Mouse (Mus musculus) embryo, embryonic 9.5 days (tissue): Measurements from ENCODE around the gene Mks1.
"Not testable (repeated sequence)": the region's sequence is repeated elsewhere in the genome, so short reads cannot be mapped to it uniquely, and the experiment has no call there.

Source experiments
- DNase-seq: peaks from one replicate; pipeline ENCODE4 v3.0.0-alpha.2; 2017; ENCODE audit errors: extremely low spot score

Gene Mks1

DNA sequence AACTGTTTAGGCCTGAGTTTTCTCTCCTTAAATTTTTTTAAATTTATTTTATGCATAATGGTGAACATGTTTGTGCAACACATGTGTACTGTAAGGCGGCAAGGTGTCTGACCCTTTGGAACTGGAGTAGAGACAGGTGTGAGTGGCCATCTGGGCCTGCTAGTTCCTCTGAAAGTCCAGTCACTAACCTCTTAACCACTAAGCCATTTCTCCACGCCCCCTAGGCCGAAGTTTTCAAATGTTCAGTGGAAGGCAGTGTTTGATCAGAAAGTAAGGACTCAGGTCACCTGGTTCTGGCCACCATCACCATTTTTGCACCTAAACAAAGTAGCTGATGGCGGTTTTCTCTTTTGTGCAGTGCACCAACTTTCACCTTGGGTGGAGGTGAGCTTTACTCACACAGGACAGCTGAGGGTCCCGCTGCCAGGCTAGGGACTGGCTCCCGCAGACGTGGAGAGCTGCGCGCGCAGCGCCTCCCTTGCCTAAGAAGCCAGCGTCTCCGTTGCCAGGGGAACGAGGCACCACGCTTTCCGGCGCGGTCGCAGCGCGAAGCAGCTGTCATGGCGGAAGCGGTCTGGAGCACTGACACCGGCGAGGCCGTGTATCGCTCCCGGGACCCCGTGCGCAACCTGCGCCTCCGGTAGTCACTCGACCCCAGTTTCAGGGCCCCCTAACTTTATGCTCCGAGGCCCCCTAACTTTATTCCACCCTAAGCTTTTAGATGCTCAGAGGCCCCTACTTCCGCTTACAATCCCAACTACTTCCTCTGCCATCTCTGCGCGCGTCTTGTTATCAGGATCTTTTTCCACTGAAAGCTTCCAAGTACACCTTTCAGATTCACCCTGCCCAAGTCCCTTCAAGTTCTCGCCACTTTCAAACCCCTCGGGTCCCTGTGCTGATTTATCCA, at the start of gene Mks1:
Gene Mks1 (plus strand): TSS at position 526 of the 907 bp plus-strand sequence.
- DNase-seq = peak; percentile 90

DNA sequence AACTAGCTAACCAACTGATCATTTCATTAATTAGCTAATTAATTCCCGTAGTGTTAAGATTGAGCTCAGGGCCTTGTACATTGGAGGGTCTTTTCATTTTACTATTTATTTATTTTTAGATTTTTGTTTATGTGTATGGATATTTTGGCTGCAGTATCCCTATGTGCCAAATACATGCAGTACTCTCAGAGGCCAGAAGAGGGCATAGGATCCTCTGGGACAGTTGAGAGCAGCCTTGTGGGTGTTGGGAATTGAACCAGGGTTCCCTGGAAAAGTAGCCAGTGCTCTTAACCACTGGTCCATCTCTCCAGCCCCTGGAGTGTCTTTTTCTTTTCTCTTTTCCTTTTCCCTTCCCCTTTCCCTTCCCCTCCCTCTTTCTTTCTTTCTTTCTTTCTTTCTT, 47.6 kb upstream of the Mks1 start:
- peak; percentile 36 for DNase-seq

DNA sequence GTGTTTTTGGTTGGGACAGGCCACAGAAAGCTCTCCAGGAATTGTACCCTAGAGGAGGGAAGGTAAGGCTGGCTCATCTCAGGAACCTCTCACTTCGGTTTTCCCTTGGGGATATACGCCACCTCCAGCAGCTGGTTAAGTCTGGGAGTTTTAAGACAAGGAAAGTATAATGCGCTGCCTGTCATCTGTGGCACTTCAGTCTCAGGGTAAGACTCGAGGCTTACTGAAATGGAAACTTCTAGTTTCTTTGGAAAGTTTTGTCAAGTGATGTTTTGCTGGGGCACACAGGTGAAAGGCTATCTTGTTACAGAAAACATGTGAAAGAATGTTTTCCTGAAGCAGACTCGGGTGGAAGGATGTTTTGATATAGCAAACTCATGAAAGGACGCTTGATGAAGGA, 45.6 kb upstream of the Mks1 start:
- no peak for DNase-seq

DNA sequence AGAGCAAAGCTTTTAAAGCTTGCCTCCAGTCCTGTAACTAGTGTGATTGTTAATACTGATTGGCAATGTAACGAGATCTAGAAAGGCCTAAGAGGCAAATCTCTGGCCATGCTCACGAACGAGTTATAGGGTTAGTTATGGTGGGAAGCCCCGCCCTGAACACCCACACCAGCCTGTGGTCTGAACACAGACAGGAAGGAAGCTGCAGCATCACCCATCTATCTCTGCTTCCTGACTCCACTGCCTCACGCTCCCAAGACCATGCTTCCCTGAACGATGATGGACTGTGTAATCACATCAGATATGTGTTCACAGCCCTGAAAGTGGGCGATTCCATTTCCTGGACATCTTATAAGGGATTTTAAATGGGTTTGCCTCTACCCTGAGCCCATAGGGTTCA, 44.8 kb upstream of the Mks1 start:
- DNase-seq = no peak

DNA sequence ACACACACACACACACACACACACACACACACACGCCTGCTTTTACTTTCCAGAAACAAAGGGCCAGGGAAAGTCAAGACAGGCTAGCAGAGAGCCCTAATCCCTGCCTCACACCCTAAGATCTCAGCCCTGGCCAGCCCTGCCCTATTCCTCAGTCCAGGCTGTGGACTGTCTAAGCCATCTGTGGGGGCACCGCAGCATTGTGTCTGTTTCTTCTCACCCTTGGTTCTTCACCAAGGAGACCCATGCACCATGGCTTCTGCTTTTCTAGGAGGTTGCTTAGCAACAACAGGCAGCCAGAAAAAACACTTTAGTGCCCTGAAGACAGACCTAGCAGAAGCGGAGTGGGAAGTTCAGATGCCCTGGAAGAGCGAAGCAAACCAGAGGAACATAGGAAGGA, 41.6 kb upstream of the Mks1 start:
- DNase-seq = no peak

DNA sequence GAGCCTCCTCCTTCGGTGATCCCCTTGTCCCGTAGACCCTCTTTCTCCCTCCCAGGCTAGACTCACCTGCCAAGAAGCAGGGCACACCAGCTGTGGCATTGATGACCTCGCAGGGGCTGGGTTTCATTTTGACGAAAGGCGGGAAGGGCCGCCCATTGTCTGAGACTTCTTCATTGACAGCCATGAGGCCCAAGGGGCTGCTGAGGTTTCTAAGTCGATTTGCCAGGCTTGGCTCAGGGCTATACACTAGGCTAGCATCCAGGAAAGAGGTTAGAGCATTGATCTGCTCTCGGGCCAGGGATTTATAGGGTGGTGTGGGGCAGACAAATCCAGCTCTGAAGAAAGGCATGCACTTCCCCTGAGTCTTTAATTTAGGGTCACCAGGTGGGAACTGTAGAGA, 38.2 kb upstream of the Mks1 start:
- no peak for DNase-seq

DNA sequence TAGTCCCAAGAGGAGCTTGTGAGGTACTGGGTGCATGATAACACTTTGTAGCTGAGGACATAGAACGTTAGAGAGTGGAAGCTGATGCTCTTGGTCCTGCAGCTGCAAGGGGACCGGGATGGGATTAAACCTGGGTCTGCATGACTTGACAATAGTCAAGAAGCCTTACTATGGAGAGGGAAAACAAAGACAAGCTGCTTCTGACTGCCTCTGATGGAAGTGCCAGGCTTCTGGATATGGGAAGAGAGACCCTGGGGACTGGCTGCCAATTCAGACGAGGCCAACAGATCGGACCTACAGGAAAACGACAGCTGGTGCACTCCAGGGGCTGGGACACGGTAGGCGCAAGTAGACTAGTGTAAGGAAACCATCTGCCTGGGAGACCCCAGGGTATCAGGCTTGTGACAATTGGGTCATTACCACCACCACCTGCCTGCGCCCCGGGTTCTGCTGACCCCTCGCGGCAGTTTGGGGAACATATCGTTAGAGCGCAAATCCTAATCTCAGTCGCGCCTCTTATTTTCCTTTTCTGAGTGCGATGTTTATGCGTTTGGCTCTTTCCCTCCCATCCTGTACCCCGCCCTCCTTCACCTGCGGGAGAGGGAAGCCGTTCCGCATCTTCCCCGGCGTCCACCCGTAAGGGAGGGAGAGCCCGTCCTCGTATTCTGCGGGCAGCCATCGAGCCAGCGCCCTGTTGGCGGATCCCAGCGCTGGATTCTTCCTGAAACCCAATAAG, 36.1 kb upstream of the Mks1 start:
- peak; percentile 56 for DNase-seq

DNA sequence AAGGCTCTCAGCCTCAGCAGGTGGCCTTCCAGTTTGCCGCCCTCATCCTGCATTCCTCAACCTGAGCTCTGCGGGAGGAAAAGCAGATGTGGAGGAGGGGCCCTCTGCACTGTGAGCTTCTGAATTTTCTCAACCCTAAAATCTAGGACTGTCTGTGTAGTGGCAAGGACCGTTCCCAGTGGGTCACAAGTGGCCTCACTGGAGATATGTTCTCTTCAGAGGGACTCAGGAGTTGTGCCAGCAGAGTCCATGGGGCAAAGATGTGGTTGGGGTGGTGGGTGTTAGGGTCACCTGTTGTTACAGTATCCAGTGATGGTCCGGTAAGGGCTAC, 35.6 kb upstream of the Mks1 start:
- DNase-seq = no peak

DNA sequence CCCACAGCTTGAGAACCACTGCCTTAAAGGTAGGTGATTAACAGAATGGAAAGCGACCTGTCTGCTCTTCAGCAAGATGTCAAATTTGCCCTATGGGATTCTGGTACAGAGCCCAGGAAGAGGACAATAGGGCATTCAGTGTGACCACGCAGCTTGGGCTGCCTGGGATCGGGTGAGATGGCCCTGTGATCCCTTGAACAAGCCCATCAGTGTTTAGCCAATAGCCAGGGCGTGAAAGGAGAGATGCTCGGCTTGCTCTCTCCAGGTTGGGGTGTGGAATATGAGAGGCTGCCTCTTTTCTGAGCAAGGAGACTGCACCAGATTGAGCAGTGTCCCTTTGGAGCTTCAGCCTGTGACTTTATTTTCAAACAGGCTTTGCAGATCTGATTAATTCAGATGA, 31.5 kb upstream of the Mks1 start:
- no peak for DNase-seq

DNA sequence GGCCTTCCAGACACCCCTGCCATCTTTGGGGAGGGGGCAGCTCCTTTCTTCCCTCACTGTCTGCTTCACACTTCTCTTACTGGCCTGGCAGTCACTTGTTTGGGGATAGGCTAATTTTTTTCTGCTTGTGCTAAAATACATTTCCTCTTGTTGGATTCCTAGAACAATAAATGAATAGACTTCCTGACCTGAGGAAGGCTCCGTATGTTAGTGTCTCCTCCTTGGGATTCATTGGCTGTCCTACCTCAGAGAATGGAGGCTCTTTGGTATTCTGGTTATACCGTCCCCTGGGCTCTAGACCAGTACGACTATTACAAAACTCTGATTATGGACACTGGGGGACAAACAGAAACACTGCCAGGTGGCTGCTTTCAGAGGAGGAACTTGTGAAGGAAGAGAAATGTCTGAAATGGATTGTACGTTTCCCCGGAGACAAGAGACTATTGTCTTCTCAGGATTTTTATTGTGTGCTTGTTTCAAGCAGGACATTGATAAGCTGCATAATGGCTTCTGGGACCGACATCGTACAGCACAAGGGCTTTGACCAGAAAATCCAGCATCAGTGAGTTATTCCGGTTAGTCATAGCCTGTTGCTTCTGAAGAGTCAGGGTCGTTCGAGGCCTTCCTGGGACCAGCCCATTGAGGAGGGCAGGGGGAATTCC, 24.6 kb upstream of the Mks1 start, which contains the start of gene Lpo:
Gene Lpo (minus strand): TSS at position 51 of the 662 bp plus-strand sequence.
- no peak for DNase-seq

DNA sequence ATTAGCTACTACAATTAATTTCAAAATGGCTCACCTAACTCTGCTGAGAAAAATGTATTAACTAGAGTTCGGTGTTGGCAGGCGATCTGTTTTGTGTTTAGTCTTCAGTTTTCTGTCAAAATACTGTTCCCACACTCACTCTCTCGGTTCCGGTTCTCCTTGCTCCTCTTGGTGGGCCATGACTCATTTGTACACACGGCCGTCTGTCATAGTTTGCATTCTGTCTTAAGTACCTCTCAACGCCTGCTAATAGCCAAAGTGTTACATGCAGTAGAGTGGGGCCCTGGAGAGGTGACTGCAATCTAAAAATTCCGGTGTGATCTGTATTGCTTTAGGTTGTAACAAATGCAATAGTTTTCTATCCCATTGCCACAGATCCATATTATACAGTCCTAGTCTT, 12.3 kb upstream of the Mks1 start:
- no peak for DNase-seq

DNA sequence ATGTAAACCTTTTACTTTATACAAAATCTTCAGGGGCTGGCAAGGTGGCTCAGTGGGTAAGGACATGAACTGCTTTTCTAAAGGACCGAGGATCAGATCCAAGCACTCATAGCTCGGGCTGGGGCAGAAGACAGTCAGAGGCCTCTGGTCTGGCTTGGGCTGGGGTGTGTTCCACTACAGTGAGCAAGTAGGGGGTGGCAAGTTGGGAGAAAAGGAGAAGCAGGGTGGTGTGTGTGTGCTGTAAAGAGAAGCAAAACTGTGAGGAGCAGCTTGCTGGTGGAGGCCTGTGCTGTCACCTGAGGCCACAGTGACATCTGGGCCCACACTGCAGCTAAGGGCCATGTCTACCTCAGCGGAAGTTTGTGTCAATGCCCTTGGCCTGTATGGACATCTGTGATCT, 11.6 kb upstream of the Mks1 start:
- no peak for DNase-seq

DNA sequence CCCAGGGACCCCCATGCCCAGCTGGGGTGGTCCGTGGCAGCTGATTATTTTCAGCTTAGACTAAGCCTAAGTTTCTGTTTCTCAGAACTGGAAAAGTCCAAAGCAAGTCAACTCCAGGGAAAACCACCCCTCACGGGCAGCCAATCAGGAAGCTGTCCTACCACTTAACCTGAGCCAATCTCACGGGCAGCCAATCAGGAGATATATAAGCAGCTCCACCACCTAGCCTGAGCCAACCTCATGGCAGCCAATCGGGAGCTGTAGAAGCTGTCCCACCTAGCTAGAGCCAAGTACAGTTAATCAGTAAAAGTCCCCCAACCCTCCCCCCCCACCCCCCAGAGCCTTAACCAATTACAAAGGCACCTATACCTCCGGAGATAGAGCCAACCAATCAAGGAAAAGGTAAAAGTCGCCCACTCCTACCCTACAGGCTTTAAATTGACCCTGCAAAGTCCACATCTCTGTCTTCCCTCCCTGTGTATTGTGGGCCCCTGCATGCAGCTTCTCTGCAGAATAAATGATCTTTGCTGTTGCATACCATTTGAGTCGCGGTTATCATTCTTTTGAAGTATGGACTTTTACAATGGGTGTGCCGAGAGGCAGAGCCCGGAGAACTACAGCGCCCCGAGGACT, 5.9 kb upstream of the Mks1 start:
- no peak for DNase-seq

DNA sequence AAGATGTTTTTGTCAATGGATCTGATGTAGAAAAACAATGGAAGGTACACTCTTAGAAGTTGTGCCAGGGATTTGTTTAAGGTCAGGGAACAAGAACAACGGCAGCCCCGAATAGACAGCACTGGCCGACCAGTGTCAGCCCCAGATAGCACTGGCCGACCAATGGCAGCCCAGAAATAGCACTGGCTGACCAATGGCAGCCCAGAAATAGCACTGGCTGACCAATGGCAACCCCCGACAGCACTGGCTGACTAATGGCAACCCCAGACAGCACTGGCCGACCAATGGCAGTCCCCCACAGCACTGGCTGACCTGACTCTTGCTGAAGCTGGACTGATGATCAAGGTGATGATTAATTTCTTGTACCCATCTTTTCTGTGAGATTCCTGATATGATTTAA, 5.1 kb upstream of the Mks1 start:
- DNase-seq = peak; percentile 16

DNA sequence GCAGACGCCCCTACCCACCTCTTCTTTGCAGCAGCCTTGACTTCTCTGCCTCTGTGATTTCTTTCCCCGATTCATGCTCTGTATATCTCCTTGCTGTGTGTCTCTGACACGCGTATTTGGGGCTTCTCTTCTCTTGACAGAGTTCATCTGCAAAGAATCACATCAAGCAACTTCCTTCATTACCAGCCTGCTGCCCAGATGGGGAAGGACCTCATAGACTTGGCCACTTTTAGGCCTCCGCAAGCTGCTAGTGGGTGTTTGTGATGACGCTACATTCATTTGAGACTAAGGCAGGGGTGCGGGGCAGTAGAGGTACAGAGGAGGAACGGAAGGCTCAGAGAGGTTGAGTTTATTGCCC, 561 bp downstream of the Mks1 start:
- DNase-seq = no peak

DNA sequence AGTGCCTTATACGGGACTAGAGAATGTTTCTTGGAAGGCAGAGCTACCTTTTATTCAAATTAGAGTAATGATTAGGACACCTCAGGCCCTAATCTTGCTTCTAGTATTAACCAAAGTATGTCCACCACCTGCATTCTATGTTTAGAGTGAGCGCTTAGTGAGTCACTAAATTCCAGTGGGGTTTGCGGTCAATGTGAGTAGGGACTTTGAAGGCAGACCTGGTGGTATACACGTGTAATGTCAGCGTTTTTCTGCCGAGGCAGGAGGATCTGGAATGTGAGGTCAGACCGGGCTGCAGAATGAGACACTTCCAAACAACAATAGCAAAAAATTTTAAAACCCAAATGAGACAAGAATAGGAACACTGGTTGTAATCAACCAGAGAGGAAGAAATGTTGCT, 1.5 kb downstream of the Mks1 start:
- DNase-seq = no peak

DNA sequence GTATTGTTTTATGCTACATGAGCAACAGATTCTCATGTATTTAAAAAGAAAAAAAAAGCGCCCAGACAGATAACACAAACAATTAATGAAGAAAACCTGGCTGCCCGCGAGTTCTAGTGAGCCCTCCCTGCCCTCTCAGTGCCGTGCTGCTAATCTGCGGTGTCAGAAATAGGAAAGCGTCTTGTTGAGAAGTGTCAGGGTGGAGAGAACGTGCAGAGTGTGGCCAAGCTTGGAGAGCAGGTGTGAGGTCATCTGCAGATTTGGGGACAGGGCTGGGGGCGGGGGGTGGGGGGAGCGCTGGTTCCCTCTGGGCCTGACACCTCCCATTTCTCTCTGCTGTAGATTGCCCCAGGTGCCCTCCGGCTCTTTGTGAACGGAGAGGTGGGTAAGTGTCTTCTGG, 6.3 kb downstream of the Mks1 start:
- no peak for DNase-seq

DNA sequence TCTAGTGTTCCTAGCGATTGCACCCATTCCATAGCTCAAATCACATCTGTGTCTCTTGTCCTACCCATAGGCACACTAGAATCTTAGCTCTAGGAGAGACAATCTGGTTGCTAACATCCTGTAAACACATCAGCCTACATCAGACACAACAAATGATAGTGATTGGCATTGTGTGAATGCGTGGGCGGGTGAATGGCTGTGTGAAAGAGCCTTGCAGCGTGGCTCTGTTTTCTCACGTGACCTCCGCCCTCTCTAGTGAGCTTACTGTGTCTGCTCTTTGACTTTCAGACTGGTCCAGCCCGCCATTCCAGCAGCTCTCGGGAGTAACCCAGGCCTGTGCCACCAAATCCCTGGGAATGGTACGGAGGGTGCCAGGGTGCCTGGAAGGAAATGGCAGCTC, 7.4 kb downstream of the Mks1 start:
- DNase-seq = no peak

DNA sequence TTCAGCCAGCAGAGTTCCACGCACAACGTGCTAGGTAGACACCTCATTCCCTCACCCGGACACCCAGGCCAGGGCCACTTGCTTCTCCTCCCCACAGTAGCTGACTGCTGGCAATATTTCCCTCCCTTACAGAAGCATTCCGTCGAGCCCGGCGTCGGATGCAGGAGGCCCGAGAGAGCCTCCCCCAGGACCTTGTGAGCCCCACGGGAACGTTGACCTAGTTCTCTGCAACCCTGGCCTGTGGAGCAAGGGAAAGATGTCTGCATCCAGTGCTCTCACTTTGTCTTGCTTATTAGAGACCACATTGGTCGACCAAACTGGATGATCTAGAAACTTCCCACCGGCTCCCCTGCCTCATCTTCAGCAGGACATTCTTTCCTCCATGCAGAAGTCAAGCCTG, 9.8 kb downstream of the Mks1 start:
- no peak for DNase-seq

DNA sequence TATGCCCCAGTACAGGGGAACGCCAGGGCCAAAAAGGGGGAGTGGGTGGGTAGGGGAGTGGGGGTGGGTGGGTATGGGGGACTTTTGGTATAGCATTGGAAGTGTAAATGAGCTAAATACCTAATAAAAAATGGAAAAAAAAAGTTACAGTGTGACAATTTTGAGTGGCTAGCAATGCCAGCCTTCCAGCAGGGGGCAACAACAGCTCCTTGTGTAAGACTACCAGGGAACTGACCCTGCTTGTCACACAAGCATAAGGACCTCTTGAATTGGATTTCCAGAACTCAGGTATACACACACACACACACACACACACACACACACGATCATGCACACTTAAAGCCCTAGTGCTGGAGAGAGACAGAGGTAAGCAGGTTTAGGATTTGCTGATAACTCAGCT, 13.9 kb downstream of the Mks1 start:
- DNase-seq = not testable (repeated sequence)

DNA sequence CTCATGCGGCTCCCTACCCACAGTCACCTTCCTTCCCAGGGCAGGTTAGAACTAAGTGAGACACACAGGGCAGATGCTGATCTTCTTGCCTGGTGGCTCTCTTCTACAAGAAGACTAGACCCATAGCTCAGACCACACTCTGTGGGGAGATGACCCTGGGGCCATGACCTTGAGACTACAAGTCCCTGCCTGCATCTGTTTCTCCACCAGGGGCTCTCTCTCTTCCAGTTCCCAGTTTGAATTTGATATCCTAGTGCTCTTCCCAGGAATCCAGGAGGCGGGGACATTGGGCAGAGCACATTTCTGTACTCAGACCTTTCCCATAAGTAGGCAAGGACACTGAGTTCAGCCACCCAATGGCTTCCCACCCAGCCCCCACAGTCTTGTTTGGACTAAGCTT, 17.1 kb downstream of the Mks1 start:
- no peak for DNase-seq

DNA sequence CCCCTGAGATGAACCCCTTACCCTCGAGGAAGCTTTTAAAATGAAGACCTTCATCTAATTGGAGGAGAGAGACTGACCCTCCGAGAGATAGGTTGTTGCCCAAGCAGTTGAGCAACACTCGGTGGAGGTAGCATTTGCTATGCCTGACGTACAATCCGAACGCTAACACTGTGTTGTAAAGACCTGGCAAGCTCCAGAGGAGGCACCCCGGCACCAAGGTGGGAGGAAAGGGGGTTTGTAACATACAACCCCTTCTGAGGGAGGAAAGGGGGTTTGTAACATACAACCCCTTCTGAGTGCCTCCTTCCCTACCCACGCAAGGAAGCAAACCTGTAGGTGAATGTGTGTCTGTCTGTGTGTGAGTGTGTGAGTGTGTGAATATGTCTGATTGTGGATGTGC, 18.8 kb downstream of the Mks1 start:
- no peak for DNase-seq
